In genomic region chr9:84108534-84108933, GRCm38 (mm10) we compare ENCODE assay signal across 29 mouse cellular contexts.
"Had no signal": no experiment of that assay in that cellular context is flagged by ENCODE, and none has a peak within 500 bp of the region (broad histone marks: within the 10 kb centered on the region; RNA-seq: fewer than 3 reads in every experiment).

No protein-coding gene starts in this region.

- H3K27ac ChIP-seq: heart, embryonic 10.5 days; heart, embryonic 13.5 days; heart, embryonic 15.5 days; hindbrain, embryonic 10.5 days; hindbrain, embryonic 12.5 days; hindbrain, embryonic 13.5 days; hindbrain, embryonic 14.5 days; hindbrain, embryonic 15.5 days; hindbrain, postnatal 0 days; intestine, embryonic 15.5 days; kidney, embryonic 15.5 days; kidney, postnatal 0 days had no signal

- H3K4me3 ChIP-seq: heart, embryonic 10.5 days; heart, embryonic 12.5 days; heart, embryonic 13.5 days; heart, embryonic 15.5 days; hindbrain, embryonic 10.5 days; hindbrain, embryonic 12.5 days; hindbrain, embryonic 13.5 days; hindbrain, embryonic 15.5 days; intestine, embryonic 15.5 days; kidney, embryonic 15.5 days had no signal

- H3K4me1 ChIP-seq: intestine, embryonic 15.5 days had no signal

- H3K9ac ChIP-seq: heart, embryonic 12.5 days; heart, embryonic 13.5 days; heart, embryonic 15.5 days; hindbrain, embryonic 12.5 days; hindbrain, embryonic 13.5 days; hindbrain, embryonic 14.5 days; hindbrain, embryonic 15.5 days; intestine, embryonic 15.5 days; kidney, embryonic 15.5 days had no signal

- H3K27me3 ChIP-seq: heart, embryonic 12.5 days; heart, embryonic 13.5 days; heart, embryonic 15.5 days; hindbrain, embryonic 12.5 days; hindbrain, embryonic 13.5 days; hindbrain, embryonic 15.5 days; intestine, embryonic 15.5 days; kidney, embryonic 15.5 days had no signal

- H3K36me3 ChIP-seq: heart, embryonic 10.5 days; heart, embryonic 12.5 days; heart, embryonic 13.5 days; heart, embryonic 15.5 days; hindbrain, embryonic 10.5 days; hindbrain, embryonic 12.5 days; hindbrain, embryonic 13.5 days; hindbrain, embryonic 15.5 days; intestine, embryonic 15.5 days; kidney, embryonic 15.5 days had no signal

- H3K9me3 ChIP-seq: heart, embryonic 10.5 days; heart, embryonic 12.5 days; heart, embryonic 13.5 days; heart, embryonic 15.5 days; hindbrain, embryonic 10.5 days; hindbrain, embryonic 12.5 days; hindbrain, embryonic 13.5 days; hindbrain, embryonic 15.5 days; intestine, embryonic 15.5 days; kidney, embryonic 15.5 days had no signal

- DNase-seq: heart, postnatal 10 days; heart, postnatal 14 days; heart, postnatal 36 days; heart, postnatal 4 days; kidney, adult 11 months; kidney, adult 18-20 months; kidney, adult 2 months; kidney, adult 8-10 months; kidney, adult 9 months; kidney, postnatal 10 days; kidney, postnatal 14 days; kidney, postnatal 25 days; kidney, postnatal 36 days; kidney, postnatal 4 days; layer of hippocampus, adult 9-11 months; layer of hippocampus, postnatal 36 days had no signal
